Mouse (Mus musculus) brown adipose tissue, adult 24 weeks (tissue): ENCODE results near the gene Chml. TPM values are rescaled to one million over a fixed set of nuclear protein-coding genes. Genes with fewer than 3 reads are reported as not detected.

Experiments used
- polyA plus RNA-seq: library from polyadenylated mRNA; stranded (reverse); fragments of >200 nt; gene quantifications from 2 replicates; pipeline ENCODE4 v1.2.4, GENCODE M21; 2012; ENCODE audit not compliant: missing spikeins, insufficient read depth, insufficient read length

Gene Chml
- polyA plus RNA-seq, 1 experiment = 2.9 TPM

Other genes with a start within 250 kb of the Chml start
- gene Rgs7, start 200.4 kb downstream of the Chml start, polyA plus RNA-seq = 47.4 and 49.8 TPM in 2 replicates
- gene Kmo, start 72.5 kb downstream of the Chml start, polyA plus RNA-seq = 2.0 TPM in 1 of 2 replicates, not detected in the other
- gene Fh1, start 67.3 kb downstream of the Chml start, polyA plus RNA-seq = 1,161 and 1,563 TPM in 2 replicates
- gene Opn3, start 125 bp downstream of the Chml start, polyA plus RNA-seq = 1.7 and 1.8 TPM in 2 replicates
- not detected in 2 replicates for gene Wdr64, start 5.7 kb upstream of the Chml start, polyA plus RNA-seq
- gene Exo1, start 187.7 kb upstream of the Chml start, polyA plus RNA-seq = not detected in 2 replicates
- gene Gm38100, start 227.4 kb upstream of the Chml start, polyA plus RNA-seq = not detected in 2 replicates